In genomic region chr11:78867696-78868095, GRCm38 (mm10) we compare ENCODE assay signal across 20 mouse cellular contexts. TPM values are rescaled to one million over a fixed set of nuclear protein-coding genes. Genes with fewer than 3 reads are reported as not detected.
"Had no signal": no experiment of that assay in that cellular context is flagged by ENCODE, and none has a peak within 500 bp of the region (broad histone marks: within the 10 kb centered on the region; RNA-seq: fewer than 3 reads in every experiment).

No protein-coding gene starts in this region.

- H3K27ac ChIP-seq: liver, embryonic 13.5 days; liver, embryonic 15.5 days; lung, embryonic 15.5 days; macrophage; midbrain, embryonic 12.5 days; midbrain, embryonic 15.5 days; neural tube, embryonic 12.5 days; stomach, embryonic 15.5 days had no signal

- DNase-seq: liver, embryonic 13.5 days; liver, postnatal 0 days; lung, adult 2 months; lung, postnatal 10 days; lung, postnatal 36 days; right cerebral cortex, postnatal 14 days; right cerebral cortex, postnatal 4 days; spleen, adult 18-20 months; thymus, adult 18-20 months; thymus, postnatal 14 days; thymus, postnatal 36 days had no signal

- H3K9me3 ChIP-seq: liver, embryonic 13.5 days; liver, embryonic 15.5 days; lung, embryonic 15.5 days; midbrain, embryonic 12.5 days; midbrain, embryonic 15.5 days; neural tube, embryonic 12.5 days; stomach, embryonic 15.5 days had no signal

- H3K4me2 ChIP-seq: liver, embryonic 11.5 days; liver, embryonic 13.5 days; liver, embryonic 15.5 days; lung, embryonic 15.5 days; midbrain, embryonic 12.5 days; midbrain, embryonic 15.5 days; neural tube, embryonic 12.5 days; stomach, embryonic 15.5 days had no signal

- H3K9ac ChIP-seq: liver, embryonic 13.5 days; liver, embryonic 15.5 days; liver, postnatal 0 days; lung, embryonic 15.5 days; midbrain, embryonic 12.5 days; midbrain, embryonic 15.5 days; neural tube, embryonic 12.5 days; stomach, embryonic 15.5 days had no signal

- H3K4me3 ChIP-seq: liver, embryonic 13.5 days; liver, embryonic 15.5 days; lung, embryonic 15.5 days; megakaryocyte, embryonic 14.5 days; midbrain, embryonic 12.5 days; midbrain, embryonic 15.5 days; neural tube, embryonic 12.5 days; stomach, embryonic 15.5 days had no signal

- ATAC-seq: liver, postnatal 0 days; midbrain, embryonic 15.5 days had no signal

- H3K4me1 ChIP-seq: liver, embryonic 13.5 days; liver, embryonic 15.5 days; midbrain, embryonic 12.5 days; midbrain, embryonic 15.5 days; neural tube, embryonic 12.5 days; stomach, embryonic 15.5 days had no signal

- H3K27me3 ChIP-seq: liver, embryonic 13.5 days; liver, embryonic 15.5 days; lung, embryonic 15.5 days; midbrain, embryonic 12.5 days; midbrain, embryonic 15.5 days; neural tube, embryonic 12.5 days; stomach, embryonic 15.5 days had no signal

- H3K36me3 ChIP-seq: liver, embryonic 13.5 days; liver, embryonic 15.5 days; lung, embryonic 15.5 days; midbrain, embryonic 12.5 days; midbrain, embryonic 15.5 days; neural tube, embryonic 12.5 days; stomach, embryonic 15.5 days had no signal

RNA-seq across cellular contexts. Expression of gene Nos2, which starts 52.9 kb away (rescaled TPM):
- polyA plus RNA-seq: liver, postnatal 0 days had no signal
